ENCODE assay signal across 20 mouse cellular contexts in the genomic region with DNA sequence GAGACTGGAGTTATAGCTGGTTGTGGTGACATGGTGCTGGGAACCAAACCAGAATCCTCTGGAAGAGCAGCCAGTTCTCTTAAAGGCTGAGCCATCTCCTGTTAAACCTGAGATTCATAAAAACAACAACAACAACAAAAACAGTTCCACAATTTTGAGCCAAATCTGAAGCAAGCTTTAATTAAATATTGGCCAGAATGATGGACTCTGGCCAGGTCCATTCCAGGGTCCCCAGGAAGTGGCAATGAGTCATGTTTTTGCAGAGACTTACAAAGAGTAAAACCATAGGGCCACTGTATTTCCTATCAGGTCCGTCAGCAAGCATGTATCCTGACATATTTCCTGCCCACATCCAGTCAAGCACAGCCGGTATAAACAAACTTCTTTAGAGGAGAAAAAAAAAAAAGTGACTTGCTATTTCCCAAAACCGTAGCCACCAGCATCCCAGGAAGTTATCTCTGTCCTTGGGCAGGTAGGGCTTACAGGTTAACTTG. TPM values are rescaled to one million over a fixed set of nuclear protein-coding genes. Genes with fewer than 3 reads are reported as not detected.
A peak's percentile ranks its signal among the peaks of the same experiment; 100 is the strongest.
DNase-seq lines count a peak whose midpoint lies in the region; TF ChIP-seq lines count a peak whose summit lies in the region.
"Had no signal": no experiment of that assay in that cellular context is flagged by ENCODE, and none has a peak within 500 bp of the region (broad histone marks: within the 10 kb centered on the region; RNA-seq: fewer than 3 reads in every experiment).

No protein-coding gene starts in this region.

- H3K4me3 ChIP-seq in thymus, adult 2 months (ENCODE audit: control insufficient read depth, insufficient read depth, low read length) = no peak overlapping the region
- no peak overlapping the region for H3K4me3 ChIP-seq in heart, embryonic 10.5 days
- H3K4me3 ChIP-seq: erythroblast, embryonic 14.5 days; gastrocnemius, adult 2 months; heart, adult 2 months; limb, embryonic 13.5 days; midbrain, embryonic 12.5 days; neural tube, embryonic 15.5 days had no signal

- TF ChIP-seq CTCF in thymus, adult 2 months (IDR thresholded peaks at IDR 0.05; ENCODE audit: borderline replicate concordance, control insufficient read depth, extremely low read depth, insufficient read depth, low read length, poor library complexity) = no peak

- no peaks in the 10 kb centered on the region for H3K9me3 ChIP-seq in heart, embryonic 10.5 days
- H3K9me3 ChIP-seq: limb, embryonic 13.5 days; midbrain, embryonic 12.5 days; neural tube, embryonic 15.5 days had no signal

- 17% methylated on average over 3 of the region's 3 CpGs for WGBS in thymus, adult 2 months
- 50% methylated on average over 3 of the region's 3 CpGs for WGBS in heart, embryonic 10.5 days

- no peaks in the 10 kb centered on the region for H3K27me3 ChIP-seq in thymus, adult 2 months (ENCODE audit: control insufficient read depth, insufficient read depth, low read length)
- H3K27me3 ChIP-seq in heart, embryonic 10.5 days (ENCODE audit: insufficient read depth, poor library complexity, severe bottlenecking) = no peaks in the 10 kb centered on the region
- H3K27me3 ChIP-seq: CH12.LX; limb, embryonic 13.5 days; midbrain, embryonic 12.5 days; neural tube, embryonic 15.5 days had no signal

- no peak overlapping the region for H3K27ac ChIP-seq in thymus, adult 2 months (ENCODE audit: control insufficient read depth, insufficient read depth, low read length)
- H3K27ac ChIP-seq in heart, embryonic 10.5 days = no peak overlapping the region
- H3K27ac ChIP-seq: gastrocnemius, adult 2 months; heart, adult 2 months; limb, embryonic 13.5 days; midbrain, embryonic 12.5 days; neural tube, embryonic 15.5 days had no signal

- DNase-seq in kidney, adult 8-10 months = peak; percentile 41 to 42
- DNase-seq in kidney, adult 18-20 months = no peak
- DNase-seq in 3134 (ENCODE audit: extremely low read depth, insufficient read length, low spot score) = peak; percentile 37
- DNase-seq in Muller cell, postnatal 12 days (ENCODE audit: inconsistent ontology term) = peak; percentile 14
- peak; percentile 23 for DNase-seq in kidney, postnatal 14 days
- no peak for DNase-seq in thymus, adult 2 months
- DNase-seq in ovary, postnatal 36 days (ENCODE audit: low spot score) = no peak
- no peak for DNase-seq in heart, embryonic 10.5 days (ENCODE audit: low spot score)
- DNase-seq: adrenal gland, postnatal 14 days; cerebellum, adult 11-12 months; cerebellum, adult 9-11 months; gastrocnemius, adult 2 months; heart, adult 2 months; lung, postnatal 14 days; thymus, postnatal 4 days had no signal

- H3K36me3 ChIP-seq in thymus, adult 2 months (ENCODE audit: control insufficient read depth, insufficient read depth, low read length) = no peaks in the 10 kb centered on the region
- H3K36me3 ChIP-seq in heart, embryonic 10.5 days = no peaks in the 10 kb centered on the region
- H3K36me3 ChIP-seq: limb, embryonic 13.5 days; midbrain, embryonic 12.5 days; neural tube, embryonic 15.5 days had no signal

- no peak for TF ChIP-seq POLR2A in thymus, adult 2 months (IDR thresholded peaks at IDR 0.05; ENCODE audit: control insufficient read depth, extremely low read depth, insufficient read depth, low read length, poor library complexity)

- H3K4me1 ChIP-seq in thymus, adult 2 months (replicated peaks; ENCODE audit: control insufficient read depth, insufficient read depth, low read length) = no peaks in the 10 kb centered on the region
- H3K4me1 ChIP-seq in heart, embryonic 10.5 days = 0 out of 2 replicates have a peak, but pooled peaks cover 7% of the 10 kb centered on the region

RNA-seq across cellular contexts. Expression of a gene that starts 27.0 kb away (rescaled TPM):
- polyA plus RNA-seq in thymus, adult 2 months (2012; rRNA removed) = 634 and 661 TPM in 2 replicates
- 639 and 838 TPM in 2 replicates for polyA plus RNA-seq in heart, embryonic 10.5 days (2016; fragmentation: Nextera tagmentation; extraction: Ambion mirVana)

Comparison
In these comparisons a context has a peak if more than half of its experiments do, and no peak if none do; other contexts are left out.
1. DNase-seq: peak in kidney, adult 8-10 months (2 of 2), 3134 (single experiment), Muller cell, postnatal 12 days (single experiment) and kidney, postnatal 14 days (single experiment); none in kidney, adult 18-20 months (single experiment), thymus, adult 2 months (single experiment), ovary, postnatal 36 days (single experiment) and heart, embryonic 10.5 days (single experiment).